Mouse (Mus musculus) embryonic facial prominence, embryonic 11.5 days (tissue): ENCODE results near the gene Ndufb6. TPM values are rescaled to one million over a fixed set of nuclear protein-coding genes. Genes with fewer than 3 reads are reported as not detected.

Experiments
- ATAC-seq: fragments of 200-750 bp; cut with Nextera tagmentation; replicated peaks from 2 replicates; pipeline ENCODE4 v1.8.0; 2017; ENCODE audit warnings: low read depth; ENCODE audit not compliant: insufficient number of reproducible peaks, low FRiP score, low TSS enrichment
- DNase-seq: peaks from one replicate; pipeline ENCODE4 v3.0.0-alpha.2; 2015; ENCODE audit warnings: low spot score
- H3K27ac ChIP-seq: fragments of 300-500 bp; sonication (generic); replicated peaks from 2 replicates; pipeline ENCODE4 v1.5.1; 2014; ENCODE audit warnings: mild to moderate bottlenecking, low read depth, low read length, control low read depth
- H3K27me3 ChIP-seq: fragments of 300-500 bp; sonication (generic); 2 replicates; pipeline ENCODE4 v1.6.1; 2014; ENCODE audit warnings: mild to moderate bottlenecking, low read length, moderate library complexity, mixed read lengths; ENCODE audit not compliant: control insufficient read depth, insufficient read depth
- H3K36me3 ChIP-seq: fragments of 300-500 bp; sonication (generic); replicated peaks from 2 replicates; pipeline ENCODE4 v1.6.1; 2014; ENCODE audit warnings: low read depth, mild to moderate bottlenecking, low read length, moderate library complexity, mixed read lengths; ENCODE audit not compliant: control insufficient read depth, insufficient read depth
- H3K4me1 ChIP-seq: fragments of 300-500 bp; sonication (generic); 2 replicates; pipeline ENCODE4 v1.6.1; 2014; ENCODE audit warnings: low read length, mixed read lengths; ENCODE audit not compliant: control insufficient read depth, insufficient read depth
- H3K4me2 ChIP-seq: fragments of 300-500 bp; sonication (generic); 2 replicates; pipeline ENCODE4 v1.6.1; 2014; ENCODE audit warnings: low read depth, mild to moderate bottlenecking, control low read depth, low read length, moderate library complexity
- H3K4me3 ChIP-seq: fragments of 300-500 bp; sonication (generic); 2 replicates; pipeline ENCODE4 v1.5.1; 2014; ENCODE audit warnings: low read depth, low read length, control low read depth
- H3K9ac ChIP-seq: fragments of 300-500 bp; sonication (generic); replicated peaks from 2 replicates; pipeline ENCODE4 v1.6.1; 2014; ENCODE audit warnings: mild to moderate bottlenecking, control low read depth, low read length
- H3K9me3 ChIP-seq: fragments of 300-500 bp; sonication (generic); replicated peaks from 2 replicates; pipeline ENCODE4 v1.6.1; 2016; ENCODE audit warnings: mild to moderate bottlenecking, low read length, inconsistent platforms, mixed read lengths; ENCODE audit not compliant: control insufficient read depth
- WGBS: fragments of 180-500 bp; shearing (Covaris S2); extraction: QIAGEN DNeasy Blood & Tissue Kit; methylation state at CpG from one replicate; pipeline ENCODE4 v1.1.7; 2014; 5-methylcytosine and 5-hydroxymethylcytosine counted together
- polyA plus RNA-seq: library from polyadenylated mRNA; unstranded; fragments of >200 nt; fragmentation: Nextera tagmentation; extraction: Ambion mirVana; gene quantifications from 2 replicates; pipeline ENCODE4 v1.2.1, GENCODE M21; 2014

Gene Ndufb6
- polyA plus RNA-seq, 1 experiment from 2014 or later = 314 TPM

- 85% methylated on average over 5 of the region's 6 CpGs for WGBS
- no peak overlapping the region for H3K4me2 ChIP-seq
- no peaks in the 10 kb centered on the region for H3K27me3 ChIP-seq
- H3K9me3 ChIP-seq = no peaks in the 10 kb centered on the region
- no peaks in the 10 kb centered on the region for H3K36me3 ChIP-seq
- no peak overlapping the region for H3K27ac ChIP-seq
- DNase-seq (no peak), ATAC-seq (no peak)
- H3K9ac ChIP-seq = no peak overlapping the region
- H3K4me1 ChIP-seq = no peaks in the 10 kb centered on the region
- no peak overlapping the region for H3K4me3 ChIP-seq
These were observed 45.0 kb downstream of the Ndufb6 start for GRCm38 (mm10) chr4:40234256-40234655.

GRCm38 (mm10) chr4:40233062-40233664 is 46.1 kb downstream of the Ndufb6 start:
- ATAC-seq (no peak), DNase-seq (no peak)
- Histone ChIP-seq H3K4me3 (no peak overlapping the region), H3K9me3 (no peaks in the 10 kb centered on the region), H3K4me1 (no peaks in the 10 kb centered on the region), H3K4me2 (no peak overlapping the region), H3K36me3 (no peaks in the 10 kb centered on the region), H3K27ac (no peak overlapping the region), H3K27me3 (no peaks in the 10 kb centered on the region), H3K9ac (no peak overlapping the region)
- WGBS = 97% methylated on average over 7 of the region's 7 CpGs

- Histone ChIP-seq H3K9ac (no peak overlapping the region), H3K27ac (no peak overlapping the region), H3K4me1 (no peaks in the 10 kb centered on the region), H3K4me3 (no peak overlapping the region), H3K27me3 (no peaks in the 10 kb centered on the region), H3K9me3 (no peaks in the 10 kb centered on the region), H3K36me3 (no peaks in the 10 kb centered on the region), H3K4me2 (no peak overlapping the region)
- DNase-seq = no peak
- WGBS = 89% methylated on average over 6 of the region's 6 CpGs
- no peak for ATAC-seq
These were observed 49.5 kb downstream of the Ndufb6 start for GRCm38 (mm10) chr4:40229723-40230122.

GRCm38 (mm10) chr4:40227886-40228285 is 51.3 kb downstream of the Ndufb6 start:
- ATAC-seq (no peak), DNase-seq (no peak)
- Histone ChIP-seq H3K9ac (no peak overlapping the region), H3K4me1 (no peaks in the 10 kb centered on the region), H3K27me3 (no peaks in the 10 kb centered on the region), H3K27ac (no peak overlapping the region), H3K4me2 (no peak overlapping the region), H3K4me3 (no peak overlapping the region), H3K36me3 (no peaks in the 10 kb centered on the region), H3K9me3 (no peaks in the 10 kb centered on the region)
- 86% methylated on average over 7 of the region's 7 CpGs for WGBS

GRCm38 (mm10) chr4:40227131-40227530 is 52.1 kb downstream of the Ndufb6 start:
- no peak for ATAC-seq
- no peak overlapping the region for H3K4me2 ChIP-seq
- H3K36me3 ChIP-seq = no peaks in the 10 kb centered on the region
- no peaks in the 10 kb centered on the region for H3K27me3 ChIP-seq
- H3K9me3 ChIP-seq = no peaks in the 10 kb centered on the region
- 85% methylated on average over 11 of the region's 11 CpGs for WGBS
- no peak overlapping the region for H3K9ac ChIP-seq
- H3K4me1 ChIP-seq = no peaks in the 10 kb centered on the region
- no peak overlapping the region for H3K27ac ChIP-seq
- no peak overlapping the region for H3K4me3 ChIP-seq
- no peak for DNase-seq

- DNase-seq (no peak), ATAC-seq (no peak)
- Histone ChIP-seq H3K4me3 (no peak overlapping the region), H3K4me2 (no peak overlapping the region), H3K9ac (no peak overlapping the region), H3K27me3 (peaks cover 2% of the 10 kb centered on the region; the same call in 1 of the 2 replicates), H3K27ac (no peak overlapping the region), H3K4me1 (no peaks in the 10 kb centered on the region), H3K36me3 (no peaks in the 10 kb centered on the region), H3K9me3 (no peaks in the 10 kb centered on the region)
- 81% methylated on average over 5 of the region's 5 CpGs for WGBS
These were observed 53.1 kb downstream of the Ndufb6 start for GRCm38 (mm10) chr4:40226095-40226494.

- no peaks in the 10 kb centered on the region for H3K36me3 ChIP-seq
- ATAC-seq (no peak), DNase-seq (no peak)
- no peaks in the 10 kb centered on the region for H3K4me1 ChIP-seq
- no peaks in the 10 kb centered on the region for H3K9me3 ChIP-seq
- no peak overlapping the region for H3K9ac ChIP-seq
- peaks cover 2% of the 10 kb centered on the region; the same call in 1 of the 2 replicates for H3K27me3 ChIP-seq
- H3K4me2 ChIP-seq = no peak overlapping the region
- no peak overlapping the region for H3K4me3 ChIP-seq
- no peak overlapping the region for H3K27ac ChIP-seq
- WGBS = 53% methylated on average over 21 of the region's 21 CpGs
These were observed 57.2 kb downstream of the Ndufb6 start for GRCm38 (mm10) chr4:40221876-40222585.

GRCm38 (mm10) chr4:40221004-40221760 is 58.0 kb downstream of the Ndufb6 start:
- Histone ChIP-seq H3K4me1 (no peaks in the 10 kb centered on the region), H3K4me3 (no peak overlapping the region), H3K27me3 (peaks cover 2% of the 10 kb centered on the region; the same call in 1 of the 2 replicates), H3K9ac (no peak overlapping the region), H3K36me3 (no peaks in the 10 kb centered on the region), H3K27ac (no peak overlapping the region), H3K4me2 (no peak overlapping the region), H3K9me3 (no peaks in the 10 kb centered on the region)
- WGBS = 43% methylated on average over 14 of the region's 14 CpGs
- DNase-seq (no peak), ATAC-seq (no peak)
